Mouse (Mus musculus) heart, adult 11 months (tissue): Measurements from ENCODE around the gene Baiap2.

Experiments
- DNase-seq: peaks from one replicate; pipeline ENCODE4 v3.0.0; 2022

Gene Baiap2

GRCm38 (mm10) chr11:119942727-119943427 lies at the start of gene Baiap2:
Gene Baiap2 (plus strand): TSS chr11:119942763.
- DNase-seq, result peak; percentile 100

GRCm38 (mm10) chr11:119893667-119894236 lies 48.8 kb upstream of the Baiap2 start:
- DNase-seq, result no peak

DNA sequence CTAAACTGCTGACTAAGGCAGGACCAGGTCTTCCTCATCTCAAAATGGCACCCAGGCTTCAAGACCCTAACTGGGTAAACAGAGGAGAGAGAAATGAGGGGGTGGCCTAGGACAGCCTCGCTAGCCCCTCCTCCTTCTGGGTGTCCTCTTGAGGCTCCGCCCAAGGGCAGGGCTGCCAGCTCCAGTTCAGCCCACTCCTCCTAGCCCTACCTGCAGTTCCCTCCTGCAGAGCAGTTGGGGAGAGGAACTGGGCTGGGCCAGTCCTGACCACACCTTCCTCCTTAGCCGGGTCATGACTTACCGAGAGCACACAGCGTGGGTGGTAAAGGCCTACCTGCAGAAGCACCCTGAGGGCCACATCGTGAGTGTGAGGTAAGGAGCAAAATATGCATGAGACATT lies 47.9 kb upstream of the Baiap2 start:
- no peak for DNase-seq

- no peak for DNase-seq
Measured at GRCm38 (mm10) chr11:119897041-119897440, 45.5 kb upstream of the Baiap2 start.

DNA sequence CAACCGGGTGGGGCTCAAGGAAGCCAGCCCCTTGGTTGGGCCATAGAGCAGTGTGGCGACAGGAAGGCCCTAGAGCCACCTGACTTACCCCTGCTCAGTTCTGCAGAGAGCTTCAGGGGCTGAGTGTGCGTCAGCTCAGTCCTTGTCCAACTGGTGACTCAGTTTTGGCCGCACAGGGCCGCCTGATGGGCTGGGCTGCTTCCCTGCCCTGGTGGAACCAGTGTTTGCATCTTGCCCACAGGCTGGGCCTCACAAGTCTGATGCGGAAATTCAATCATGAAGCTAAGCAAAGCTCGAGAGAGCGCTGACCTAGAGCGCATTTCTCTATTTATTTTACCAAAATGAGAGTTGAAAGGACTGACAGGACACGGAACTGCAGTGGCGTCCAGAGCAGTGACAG lies 43.6 kb upstream of the Baiap2 start:
- no peak for DNase-seq

DNA sequence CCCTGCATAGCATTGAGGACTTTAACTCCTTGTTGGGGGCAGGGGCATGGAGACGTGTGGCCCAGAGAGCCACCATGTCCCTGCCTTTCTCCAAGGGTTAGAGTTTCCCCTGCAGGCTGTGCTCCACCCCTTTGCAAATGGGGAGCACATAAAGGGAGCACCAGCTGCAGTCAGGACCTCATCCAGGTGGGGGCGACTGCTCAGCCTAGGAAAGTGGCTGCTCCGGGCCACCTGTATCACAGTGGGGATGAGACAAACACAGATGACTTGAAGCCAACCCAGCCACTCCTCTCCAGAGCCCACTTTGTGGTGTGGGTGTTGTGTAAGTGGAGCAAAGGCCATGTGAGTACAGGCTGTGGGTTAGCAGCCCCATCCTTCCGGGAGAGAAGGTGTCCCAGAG lies 41.4 kb upstream of the Baiap2 start:
- no peak for DNase-seq

DNA sequence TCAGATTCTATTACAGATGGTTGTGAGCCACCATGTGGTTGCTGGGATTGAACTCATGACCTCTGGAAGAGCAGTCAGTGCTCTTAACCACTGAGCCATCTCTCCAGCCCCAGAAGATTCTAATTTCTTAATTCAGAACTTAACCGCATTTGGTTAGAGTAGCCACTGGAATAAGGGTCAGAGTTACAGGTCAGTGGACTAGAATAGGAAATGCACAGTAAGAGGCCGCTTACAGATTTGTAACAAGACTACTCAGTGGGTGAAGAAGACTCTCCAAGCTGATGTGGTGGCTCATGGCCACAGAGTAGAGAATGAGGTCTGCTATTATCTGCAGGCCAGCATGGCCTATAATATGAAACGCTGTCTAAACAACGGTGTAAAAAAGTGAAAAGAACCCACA lies 39.7 kb upstream of the Baiap2 start:
- no peak for DNase-seq

- no peak for DNase-seq
Measured at GRCm38 (mm10) chr11:119904621-119905286, 37.8 kb upstream of the Baiap2 start.

- DNase-seq, result no peak
Measured at GRCm38 (mm10) chr11:119905794-119906193, 36.8 kb upstream of the Baiap2 start.

DNA sequence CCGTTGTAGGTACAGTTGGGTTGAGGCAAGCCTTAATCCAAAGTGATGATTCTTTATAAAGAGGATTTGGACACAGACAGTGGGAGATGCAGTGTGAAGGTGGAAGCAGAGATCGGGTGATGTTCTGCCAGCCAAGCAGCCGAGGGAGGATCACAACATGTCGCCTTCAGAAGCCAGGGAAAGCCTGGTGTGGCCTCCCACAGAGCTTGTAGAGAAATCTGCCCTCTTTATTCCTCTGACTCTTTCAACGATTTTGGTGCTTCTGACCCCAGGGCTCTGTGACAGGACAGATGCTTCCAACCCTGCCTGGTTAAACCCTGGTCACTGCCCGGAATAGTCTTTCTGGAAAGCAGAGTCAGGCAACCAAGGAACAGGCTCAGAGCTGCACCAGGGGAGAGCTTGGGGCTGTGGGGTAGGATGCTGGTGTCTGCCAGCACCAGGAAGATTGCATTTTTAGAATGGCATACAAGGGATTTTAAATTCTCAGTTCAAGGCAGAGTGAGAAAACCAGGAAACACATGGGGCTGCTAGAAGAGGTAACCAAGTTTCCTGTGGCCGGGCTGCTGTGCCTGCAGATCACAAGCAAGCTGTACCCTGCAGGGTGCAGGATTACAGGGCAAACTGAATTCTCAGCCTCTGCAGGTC lies 35.4 kb upstream of the Baiap2 start:
- DNase-seq, result no peak

GRCm38 (mm10) chr11:119907711-119908110 lies 34.9 kb upstream of the Baiap2 start:
- DNase-seq, result no peak

GRCm38 (mm10) chr11:119909436-119909835 lies 33.1 kb upstream of the Baiap2 start:
- peak; percentile 92 for DNase-seq

DNA sequence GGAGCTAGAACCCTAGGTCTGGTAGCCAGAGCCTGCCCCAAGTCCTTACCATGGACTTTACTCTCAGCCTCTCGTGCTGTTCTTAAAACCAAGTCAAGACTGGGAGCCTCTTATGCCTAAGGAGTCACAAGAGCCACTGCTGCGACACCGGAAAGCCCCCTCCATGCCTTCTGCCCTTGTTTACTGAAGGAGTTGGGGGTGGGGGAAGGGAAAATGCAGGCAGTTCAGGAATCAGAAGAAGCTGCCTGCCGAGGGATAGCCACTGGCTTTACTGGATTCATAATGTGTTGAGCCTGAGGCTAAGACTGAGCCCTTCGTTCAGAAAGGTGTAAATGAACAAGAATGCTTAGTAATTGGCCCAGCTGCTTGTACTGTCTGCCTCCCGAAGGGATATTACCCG lies 29.7 kb upstream of the Baiap2 start:
- DNase-seq, result peak; percentile 89

GRCm38 (mm10) chr11:119913291-119913934 lies 29.1 kb upstream of the Baiap2 start, which contains the start of gene Chmp6:
Gene Chmp6 (plus strand): TSS chr11:119913441.
- peak; percentile 98 for DNase-seq

GRCm38 (mm10) chr11:119913935-119914314 lies 28.6 kb upstream of the Baiap2 start:
- DNase-seq, result no peak

DNA sequence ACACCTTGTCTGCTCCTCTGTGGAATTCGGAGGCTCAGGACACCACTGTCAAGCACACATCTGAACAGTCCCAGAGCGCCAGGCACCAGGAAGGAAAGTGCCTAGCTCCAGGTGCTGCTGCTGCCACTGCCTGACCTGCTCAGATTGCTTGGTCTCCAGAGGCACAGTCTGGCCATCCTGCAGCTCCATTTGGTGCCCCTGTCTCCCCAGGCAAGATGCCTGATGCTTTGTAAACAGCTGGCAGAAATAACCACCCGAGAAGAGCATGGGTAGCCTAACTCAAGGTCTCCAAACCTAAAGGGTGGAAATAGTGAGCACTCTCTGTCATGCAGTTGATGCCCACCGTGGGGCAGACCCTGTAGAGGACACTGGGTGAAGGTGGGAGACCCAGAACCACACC lies 28.2 kb upstream of the Baiap2 start:
- peak; percentile 91 for DNase-seq

DNA sequence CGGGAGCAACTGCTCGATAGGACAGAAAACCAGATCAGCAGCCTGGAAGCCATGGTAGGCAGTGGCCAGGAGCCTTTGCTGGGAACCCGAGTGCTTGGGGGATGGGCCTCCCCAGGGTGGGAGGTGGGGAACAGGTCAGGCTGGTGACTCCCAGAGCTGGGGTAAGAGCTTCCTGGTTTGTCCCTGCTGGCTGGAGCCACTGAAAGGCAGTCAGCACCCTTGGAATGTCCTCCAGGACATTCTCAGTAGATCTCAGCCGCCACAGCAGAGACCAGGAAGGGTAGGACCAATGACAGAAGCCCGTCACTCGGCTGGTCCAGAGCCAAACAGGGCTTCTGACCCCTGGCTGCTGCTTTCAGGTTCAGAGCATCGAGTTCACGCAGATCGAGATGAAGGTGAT lies 26.9 kb upstream of the Baiap2 start:
- no peak for DNase-seq

DNA sequence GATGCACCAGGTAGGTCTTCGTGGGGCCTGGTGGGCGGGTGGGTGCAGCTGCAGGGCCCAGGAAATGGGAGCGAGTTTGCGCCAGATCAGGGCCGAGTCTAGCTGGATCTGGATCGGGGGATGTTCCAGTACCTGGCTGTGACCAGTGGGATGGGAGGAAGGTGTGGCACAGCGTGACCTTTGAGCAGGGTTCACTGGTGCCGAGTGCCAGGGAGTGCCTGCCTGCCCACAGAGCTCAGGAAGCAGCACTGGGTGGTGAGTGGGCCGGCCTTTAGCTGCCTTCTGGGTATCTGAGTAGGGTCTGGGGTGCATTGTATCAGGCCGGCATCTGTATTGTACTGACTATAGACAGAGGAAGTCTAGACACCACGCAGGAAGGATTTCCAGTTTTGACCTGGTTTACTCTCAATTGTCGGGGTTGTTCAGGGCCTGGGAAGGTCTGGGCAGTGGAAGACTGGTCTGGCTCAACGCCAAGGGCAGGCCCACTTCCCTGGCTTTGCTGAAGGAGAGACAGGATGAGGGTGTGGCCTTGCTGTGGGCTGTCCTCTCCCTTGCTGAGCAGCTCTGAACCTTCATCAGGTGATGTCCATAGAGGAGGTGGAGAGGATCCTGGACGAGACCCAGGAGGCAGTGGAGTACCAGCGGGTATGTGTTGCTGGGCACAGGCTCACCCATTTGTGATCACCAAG lies 26.3 kb upstream of the Baiap2 start:
- peak; percentile 98 for DNase-seq

DNA sequence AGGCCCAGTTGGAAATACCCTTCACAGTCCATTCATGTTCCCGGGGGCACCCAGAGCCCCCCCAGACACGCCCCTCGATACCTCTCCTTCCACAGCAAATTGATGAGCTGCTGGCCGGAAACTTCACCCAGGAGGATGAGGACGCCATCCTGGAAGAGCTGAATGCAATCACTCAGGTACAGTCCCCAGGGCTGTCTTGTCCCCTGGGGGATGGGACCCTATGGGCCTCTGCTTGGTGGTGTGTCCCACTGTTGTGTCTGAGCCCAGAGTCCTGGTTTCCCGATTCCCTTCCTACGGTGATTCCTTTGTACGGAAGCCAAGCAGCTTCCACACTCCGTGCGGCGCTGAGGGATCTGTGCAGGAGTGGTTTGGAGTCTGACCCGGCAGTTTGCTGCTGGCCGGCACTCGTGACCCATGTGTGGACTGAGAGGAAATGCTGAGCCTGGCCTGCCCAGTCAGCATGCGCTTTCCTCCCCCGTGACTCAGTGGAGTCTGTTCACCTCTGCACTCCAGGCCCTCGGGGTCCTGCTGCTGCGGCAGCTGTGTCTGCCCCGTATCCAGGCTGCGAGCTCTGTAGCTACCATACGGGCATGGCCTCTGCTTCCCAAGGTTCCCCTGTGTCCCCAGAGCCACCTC lies 25.6 kb upstream of the Baiap2 start:
- peak; percentile 95 for DNase-seq

GRCm38 (mm10) chr11:119918521-119918920 lies 24.0 kb upstream of the Baiap2 start:
- no peak for DNase-seq

DNA sequence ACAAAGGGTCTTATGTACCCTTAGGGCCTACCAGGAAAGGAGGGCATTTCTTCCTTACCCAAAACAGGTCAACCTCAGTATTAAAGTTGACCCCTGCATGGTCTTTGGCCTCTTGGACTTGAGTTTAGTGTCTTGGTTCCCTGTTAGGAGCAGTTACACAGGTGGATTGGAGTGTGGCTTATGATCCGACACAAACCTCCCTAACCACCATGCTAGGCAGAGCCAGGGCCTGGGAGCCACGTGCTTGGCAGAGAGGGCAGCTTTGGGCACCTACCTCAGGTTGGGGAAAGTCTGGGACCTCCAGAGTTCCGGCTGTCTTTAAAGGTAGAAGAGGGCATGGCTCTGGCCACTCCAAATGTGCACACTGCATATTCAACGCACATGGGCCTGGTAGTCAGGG lies 23.1 kb upstream of the Baiap2 start:
- DNase-seq, result no peak

GRCm38 (mm10) chr11:119919897-119920296 lies 22.7 kb upstream of the Baiap2 start:
- peak; percentile 95 for DNase-seq
